Mouse (Mus musculus): ENCODE results near the gene Creb3l1. TPM values are rescaled to one million over a fixed set of nuclear protein-coding genes. Genes with fewer than 3 reads are reported as not detected.

The Creb3l1 gene
- polyA plus RNA-seq, 1 experiment: 22.5 TPM

DNA sequence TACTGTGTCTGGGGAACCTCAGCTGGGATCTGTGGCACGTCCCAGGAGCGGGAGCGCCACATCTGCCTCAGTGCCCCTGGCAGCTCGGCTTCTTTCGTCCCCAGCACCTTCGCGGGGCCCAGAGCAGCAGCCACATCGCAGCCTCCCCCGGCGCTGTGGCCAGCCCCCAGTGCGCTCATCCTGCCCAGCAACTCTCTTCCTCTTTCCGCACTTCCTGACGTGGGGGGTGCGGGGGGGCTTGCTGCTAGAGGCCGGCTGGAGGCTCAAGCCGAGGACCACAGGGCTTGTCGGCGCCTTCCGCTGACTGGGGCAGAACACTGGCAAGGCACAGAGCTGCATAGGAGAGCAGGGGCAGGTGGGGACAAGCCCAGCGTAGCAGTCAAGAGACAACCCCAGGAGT lies 58.9 kb downstream of the Creb3l1 start:
- H3K27ac ChIP-seq (ENCODE audit: insufficient read depth, low read depth, low read length): peak overlapping the region; percentile 63
- WGBS: 66% methylated on average over 20 of the region's 20 CpGs

DNA sequence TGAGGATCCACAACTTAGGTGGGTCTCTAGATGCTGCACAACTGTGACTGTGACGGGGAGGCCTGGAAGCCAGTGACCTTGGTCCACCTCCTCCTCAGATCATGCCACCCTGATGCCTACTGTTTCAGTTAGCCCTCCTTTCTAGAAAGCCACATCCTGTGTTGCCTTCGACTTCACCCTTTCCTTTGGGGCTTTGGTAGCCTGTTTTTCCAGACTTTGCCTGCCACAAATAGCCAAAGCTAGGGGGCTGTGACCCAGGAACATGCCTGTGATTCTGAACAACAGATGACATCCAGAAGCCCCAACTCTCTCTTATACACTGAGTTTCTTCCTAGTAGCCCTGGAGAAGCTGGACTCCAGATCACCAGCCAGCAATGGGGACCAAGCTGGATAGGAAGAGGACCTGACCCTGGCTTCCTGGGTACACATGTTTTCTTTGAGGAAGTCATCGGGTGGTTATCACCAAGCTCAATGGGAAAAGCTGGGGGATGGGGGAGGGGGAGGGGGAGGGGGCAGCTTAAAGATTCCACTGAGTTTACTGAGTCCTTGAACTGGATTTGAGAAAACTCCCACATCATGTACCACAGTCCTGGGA lies 59.6 kb downstream of the Creb3l1 start:
- 68% methylated on average over 3 of the region's 3 CpGs for WGBS

More for the DNA sequence above, 58.9 kb downstream of the Creb3l1 start:
- Histone ChIP-seq H3K4me3 (ENCODE audit: low read depth, low read length) (peak overlapping the region; percentile 55), H3K4me1 (ENCODE audit: control insufficient read depth, insufficient read depth, insufficient read length, low read length) (peaks cover 16% of the 10 kb centered on the region), H3K36me3 (ENCODE audit: control insufficient read depth, insufficient read depth, low read length) (no peaks in the 10 kb centered on the region), H3K27me3 (ENCODE audit: control insufficient read depth, insufficient read depth, low read length) (no peaks in the 10 kb centered on the region)
- TF ChIP-seq POLR2A (IDR thresholded peaks at IDR 0.05; ENCODE audit: low read depth, low read length): peak; percentile 34; the same call in 1 of the 2 replicates
- TF ChIP-seq CTCF (IDR thresholded peaks at IDR 0.05; ENCODE audit: extremely low read depth, insufficient read length, insufficient replicate concordance, low read depth, low read length): no peak

DNA sequence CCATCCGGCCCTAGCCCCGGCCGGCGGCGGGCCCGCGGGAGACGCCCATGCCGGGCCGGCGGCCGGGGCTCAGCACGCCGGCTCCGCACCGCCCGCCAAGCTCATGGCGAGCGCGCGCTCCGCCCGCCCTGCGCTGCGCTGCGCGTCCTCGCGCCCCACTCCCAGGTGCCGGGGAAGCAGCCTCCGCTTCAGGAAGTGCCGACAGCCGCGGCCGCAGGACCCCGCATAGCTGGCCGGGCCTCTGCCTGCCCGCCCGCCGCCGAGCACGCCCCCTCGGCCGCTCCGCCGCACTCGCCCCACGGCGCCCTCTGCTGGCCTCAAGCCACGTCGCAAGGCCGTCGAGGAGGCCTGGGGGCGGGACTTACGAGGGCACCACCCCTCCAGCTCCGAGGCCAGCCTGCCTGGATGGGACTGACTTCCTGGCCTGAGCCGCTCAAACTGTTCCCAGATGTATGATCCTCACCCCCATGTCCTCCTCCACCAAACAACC lies 60.8 kb downstream of the Creb3l1 start:
- Histone ChIP-seq H3K27me3 (ENCODE audit: control insufficient read depth, insufficient read depth, low read length) (no peaks in the 10 kb centered on the region), H3K36me3 (ENCODE audit: control insufficient read depth, insufficient read depth, low read length) (no peaks in the 10 kb centered on the region), H3K27ac (ENCODE audit: insufficient read depth, low read depth, low read length) (peak overlapping the region; percentile 93), H3K4me1 (ENCODE audit: control insufficient read depth, insufficient read depth, insufficient read length, low read length) (peaks cover 35% of the 10 kb centered on the region), H3K4me3 (ENCODE audit: low read depth, low read length) (peak overlapping the region; percentile 93)
- under 1% methylated on average over 57 of the region's 57 CpGs for WGBS
- TF ChIP-seq CTCF (IDR thresholded peaks at IDR 0.05; ENCODE audit: extremely low read depth, insufficient read length, insufficient replicate concordance, low read depth, low read length) (peak; percentile 73), POLR2A (IDR thresholded peaks at IDR 0.05; ENCODE audit: low read depth, low read length) (peak; percentile 78)

More for the DNA sequence above, 59.6 kb downstream of the Creb3l1 start:
- TF ChIP-seq CTCF (IDR thresholded peaks at IDR 0.05; ENCODE audit: extremely low read depth, insufficient read length, insufficient replicate concordance, low read depth, low read length) (no peak), POLR2A (IDR thresholded peaks at IDR 0.05; ENCODE audit: low read depth, low read length) (no peak)
- Histone ChIP-seq H3K4me3 (ENCODE audit: low read depth, low read length) (peak overlapping the region; percentile 55), H3K27ac (ENCODE audit: insufficient read depth, low read depth, low read length) (peak overlapping the region; percentile 63; the same call in 1 of the 2 replicates), H3K4me1 (ENCODE audit: control insufficient read depth, insufficient read depth, insufficient read length, low read length) (peaks cover 23% of the 10 kb centered on the region), H3K36me3 (ENCODE audit: control insufficient read depth, insufficient read depth, low read length) (no peaks in the 10 kb centered on the region), H3K27me3 (ENCODE audit: control insufficient read depth, insufficient read depth, low read length) (no peaks in the 10 kb centered on the region)

DNA sequence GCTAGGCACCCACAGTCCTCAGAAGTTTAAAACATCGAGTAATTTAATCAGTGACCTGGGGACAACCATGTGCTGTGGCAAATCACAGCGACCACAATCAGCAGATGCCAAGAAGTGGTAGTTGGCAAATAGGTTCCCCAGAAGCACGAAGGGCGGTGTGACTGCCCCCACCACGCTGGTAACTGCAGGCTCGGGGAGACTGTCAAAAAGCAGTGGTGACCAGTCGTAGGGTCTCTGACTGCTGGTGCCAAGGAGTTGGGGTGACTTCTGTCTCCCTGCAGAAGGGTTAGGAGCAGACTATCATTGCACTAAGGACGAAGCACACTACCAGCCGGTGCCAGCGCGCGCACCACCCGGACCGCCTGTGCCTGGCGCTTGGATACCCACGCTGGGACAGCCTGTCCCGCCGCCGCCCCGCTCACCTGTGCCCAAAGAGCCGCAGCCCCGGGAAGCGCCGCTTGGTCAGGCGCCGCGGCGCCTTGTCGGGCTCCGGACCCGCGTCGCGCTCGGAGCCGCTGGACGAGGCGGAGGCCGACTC lies 61.4 kb downstream of the Creb3l1 start:
- H3K36me3 ChIP-seq (ENCODE audit: control insufficient read depth, insufficient read depth, low read length): no peaks in the 10 kb centered on the region
- TF ChIP-seq CTCF (IDR thresholded peaks at IDR 0.05; ENCODE audit: extremely low read depth, insufficient read length, insufficient replicate concordance, low read depth, low read length) (no peak), POLR2A (IDR thresholded peaks at IDR 0.05; ENCODE audit: low read depth, low read length) (no peak)
- H3K4me1 ChIP-seq (ENCODE audit: control insufficient read depth, insufficient read depth, insufficient read length, low read length): peaks cover 35% of the 10 kb centered on the region
- H3K4me3 ChIP-seq (ENCODE audit: low read depth, low read length): peak overlapping the region; percentile 93
- WGBS: under 1% methylated on average over 39 of the region's 39 CpGs
- H3K27ac ChIP-seq (ENCODE audit: insufficient read depth, low read depth, low read length): peak overlapping the region; percentile 93
- H3K27me3 ChIP-seq (ENCODE audit: control insufficient read depth, insufficient read depth, low read length): no peaks in the 10 kb centered on the region

DNA sequence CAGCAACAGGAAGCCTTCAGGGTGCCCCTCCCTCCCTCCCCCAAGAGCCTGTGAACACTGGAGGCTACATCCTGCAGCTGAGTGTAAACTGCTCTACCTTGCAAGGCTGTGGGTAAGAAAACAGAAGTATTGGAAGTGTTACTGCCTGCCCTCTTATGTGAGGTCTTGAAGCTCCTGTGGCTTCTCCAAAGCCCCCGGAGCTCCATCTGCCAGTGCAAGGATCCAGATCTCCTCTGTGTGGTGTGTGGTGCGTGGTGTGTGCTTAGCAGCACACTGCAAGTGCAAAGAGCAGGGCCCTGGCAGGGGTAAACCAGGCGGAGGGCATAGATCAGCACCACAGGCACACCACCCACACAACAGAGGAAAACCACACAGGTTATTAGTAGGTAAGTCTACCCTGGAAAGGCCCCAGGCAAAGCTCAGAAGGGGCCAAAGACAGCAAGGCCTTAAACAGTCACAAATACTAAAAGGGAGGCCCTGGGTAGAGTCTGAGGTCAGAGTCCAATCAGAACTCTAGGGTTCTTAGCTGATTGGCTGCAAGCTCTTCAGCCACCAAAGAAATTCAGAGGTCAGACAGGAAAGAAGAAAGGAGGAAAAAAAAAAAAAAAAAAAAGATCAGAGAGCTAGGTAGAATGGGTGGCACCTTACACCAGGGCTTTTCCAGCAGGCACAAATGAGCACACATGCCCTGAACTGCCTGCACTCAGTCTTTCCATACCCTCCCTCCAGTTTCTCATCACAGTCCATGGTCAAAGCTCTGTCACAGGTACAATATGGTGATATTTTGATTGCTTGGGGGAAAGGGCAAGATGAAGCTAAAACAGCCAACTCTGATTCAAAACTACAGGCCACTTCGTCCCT lies 62.2 kb downstream of the Creb3l1 start:
- 16% methylated on average over 4 of the region's 4 CpGs for WGBS
- Histone ChIP-seq H3K36me3 (ENCODE audit: control insufficient read depth, insufficient read depth, low read length) (no peaks in the 10 kb centered on the region), H3K4me1 (ENCODE audit: control insufficient read depth, insufficient read depth, insufficient read length, low read length) (peaks cover 40% of the 10 kb centered on the region), H3K27me3 (ENCODE audit: control insufficient read depth, insufficient read depth, low read length) (no peaks in the 10 kb centered on the region), H3K27ac (ENCODE audit: insufficient read depth, low read depth, low read length) (peak overlapping the region; percentile 94), H3K4me3 (ENCODE audit: low read depth, low read length) (peak overlapping the region; percentile 93)
- TF ChIP-seq POLR2A (IDR thresholded peaks at IDR 0.05; ENCODE audit: low read depth, low read length): no peak
- no peak for TF ChIP-seq CTCF (IDR thresholded peaks at IDR 0.05; ENCODE audit: extremely low read depth, insufficient read length, insufficient replicate concordance, low read depth, low read length)

DNA sequence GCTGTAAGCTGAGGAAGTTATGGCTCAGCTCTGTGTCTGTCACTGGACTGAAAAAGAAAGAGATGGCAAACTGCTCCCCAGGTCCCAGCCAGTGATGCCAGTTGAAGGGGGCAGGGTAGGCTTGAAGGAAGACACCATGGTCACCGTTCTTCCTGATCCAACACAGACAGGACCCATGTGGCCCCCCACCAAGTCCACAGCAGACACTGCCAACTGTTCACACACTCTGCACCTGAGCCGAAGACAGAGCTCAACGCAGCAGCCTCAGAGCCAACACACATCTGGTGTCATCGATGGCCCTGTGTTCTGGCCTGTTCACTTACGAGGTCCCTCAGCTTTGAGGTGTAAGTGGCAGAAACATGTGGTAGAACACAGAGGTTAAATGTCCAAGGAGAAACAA lies 63.8 kb downstream of the Creb3l1 start:
- H3K27me3 ChIP-seq (ENCODE audit: control insufficient read depth, insufficient read depth, low read length): no peaks in the 10 kb centered on the region
- H3K36me3 ChIP-seq (ENCODE audit: control insufficient read depth, insufficient read depth, low read length): no peaks in the 10 kb centered on the region
- H3K27ac ChIP-seq (ENCODE audit: insufficient read depth, low read depth, low read length): no peak overlapping the region
- WGBS: 72% methylated on average over 5 of the region's 5 CpGs
- H3K4me3 ChIP-seq (ENCODE audit: low read depth, low read length): no peak overlapping the region
- TF ChIP-seq CTCF (IDR thresholded peaks at IDR 0.05; ENCODE audit: extremely low read depth, insufficient read length, insufficient replicate concordance, low read depth, low read length) (no peak), POLR2A (IDR thresholded peaks at IDR 0.05; ENCODE audit: low read depth, low read length) (no peak)
- peaks cover 48% of the 10 kb centered on the region for H3K4me1 ChIP-seq (ENCODE audit: control insufficient read depth, insufficient read depth, insufficient read length, low read length)

All from small intestine, adult 2 months (tissue).